Mouse (Mus musculus) neural tube, embryonic 14.5 days (tissue): Measurements from ENCODE around the gene Ccn5. TPM values are rescaled to one million over a fixed set of nuclear protein-coding genes. Genes with fewer than 3 reads are reported as not detected.
A peak's percentile ranks its signal among the peaks of the same experiment; 100 is the strongest.

ENCODE experiments used
- ATAC-seq: fragments of 200-750 bp; cut with Nextera tagmentation; 2 replicates; pipeline ENCODE4 v1.8.0; 2017; ENCODE audit warnings: low read depth, mild to moderate bottlenecking, moderate TSS enrichment, moderate library complexity
- H3K27ac ChIP-seq: fragments of 300-500 bp; sonication (generic); 2 replicates; pipeline ENCODE4 v1.5.1; 2014; ENCODE audit warnings: low read depth, mild to moderate bottlenecking, control low read depth, low read length, moderate library complexity, mixed read lengths
- H3K27me3 ChIP-seq: fragments of 300-500 bp; sonication (generic); 2 replicates; pipeline ENCODE4 v1.6.1; 2014; ENCODE audit warnings: low read length; ENCODE audit not compliant: control insufficient read depth, insufficient read depth
- H3K36me3 ChIP-seq: fragments of 300-500 bp; sonication (generic); 2 replicates; pipeline ENCODE4 v1.6.1; 2014; ENCODE audit warnings: low read length, mixed read lengths; ENCODE audit not compliant: control insufficient read depth, insufficient read depth
- H3K4me1 ChIP-seq: fragments of 300-500 bp; sonication (generic); 2 replicates; pipeline ENCODE4 v1.6.1; 2014; ENCODE audit warnings: low read length; ENCODE audit not compliant: control insufficient read depth, insufficient read depth
- H3K4me2 ChIP-seq: fragments of 300-500 bp; sonication (generic); 2 replicates; pipeline ENCODE4 v1.6.1; 2014; ENCODE audit warnings: mild to moderate bottlenecking, low read depth, low read length, control low read depth
- H3K4me3 ChIP-seq: fragments of 300-500 bp; sonication (generic); 2 replicates; pipeline ENCODE4 v1.5.1; 2014; ENCODE audit warnings: low read depth, low read length, control low read depth, mixed read lengths
- H3K9ac ChIP-seq: fragments of 300-500 bp; sonication (generic); replicated peaks from 2 replicates; pipeline ENCODE4 v1.6.1; 2014; ENCODE audit warnings: low read depth, mild to moderate bottlenecking, control low read depth, low read length, mixed read lengths
- H3K9me3 ChIP-seq: fragments of 300-500 bp; sonication (generic); 2 replicates; pipeline ENCODE4 v1.6.1; 2016; ENCODE audit warnings: low read length; ENCODE audit not compliant: control insufficient read depth
- WGBS: fragments of 180-500 bp; shearing (Covaris S2); extraction: QIAGEN DNeasy Blood & Tissue Kit; methylation state at CpG from one replicate; pipeline ENCODE4 v1.1.7; 2014; 5-methylcytosine and 5-hydroxymethylcytosine counted together
- polyA plus RNA-seq: library from polyadenylated mRNA; unstranded; fragments of >200 nt; fragmentation: Nextera tagmentation; extraction: Ambion mirVana; gene quantifications from 2 replicates; pipeline ENCODE4 v1.2.1, GENCODE M21; 2014

Ccn5 gene
- polyA plus RNA-seq, 1 experiment from 2014 or later: 0.19 TPM

- Histone ChIP-seq H3K4me1 (peaks cover 4% of the 10 kb centered on the region; the same call in 1 of the 2 replicates), H3K27me3 (no peaks in the 10 kb centered on the region), H3K27ac (no peak overlapping the region), H3K36me3 (no peaks in the 10 kb centered on the region), H3K9me3 (no peaks in the 10 kb centered on the region), H3K4me3 (no peak overlapping the region), H3K9ac (no peak overlapping the region), H3K4me2 (no peak overlapping the region)
- WGBS: 98% methylated on average over 5 of the region's 5 CpGs
- ATAC-seq: no peak
Observed at GRCm38 (mm10) chr2:163865311-163865710, 44.6 kb downstream of the Ccn5 start.

- no peak overlapping the region for H3K4me2 ChIP-seq
- 91% methylated on average over 9 of the region's 9 CpGs for WGBS
- peaks cover 4% of the 10 kb centered on the region; the same call in 1 of the 2 replicates for H3K4me1 ChIP-seq
- H3K9me3 ChIP-seq: no peaks in the 10 kb centered on the region
- no peaks in the 10 kb centered on the region for H3K27me3 ChIP-seq
- H3K4me3 ChIP-seq: no peak overlapping the region
- no peak for ATAC-seq
- no peak overlapping the region for H3K27ac ChIP-seq
- no peak overlapping the region for H3K9ac ChIP-seq
- no peaks in the 10 kb centered on the region for H3K36me3 ChIP-seq
Observed at GRCm38 (mm10) chr2:163866061-163866460, 45.4 kb downstream of the Ccn5 start.

- Histone ChIP-seq H3K4me2 (no peak overlapping the region), H3K9ac (no peak overlapping the region), H3K4me3 (no peak overlapping the region), H3K4me1 (peaks cover 4% of the 10 kb centered on the region; the same call in 1 of the 2 replicates), H3K27ac (no peak overlapping the region), H3K27me3 (no peaks in the 10 kb centered on the region), H3K36me3 (no peaks in the 10 kb centered on the region), H3K9me3 (no peaks in the 10 kb centered on the region)
- 37% methylated on average over 5 of the region's 5 CpGs for WGBS
- ATAC-seq: no peak
Observed at GRCm38 (mm10) chr2:163869783-163870182, 49.1 kb downstream of the Ccn5 start.

- Histone ChIP-seq H3K27me3 (no peaks in the 10 kb centered on the region), H3K36me3 (no peaks in the 10 kb centered on the region), H3K4me3 (no peak overlapping the region), H3K27ac (no peak overlapping the region), H3K9me3 (no peaks in the 10 kb centered on the region), H3K4me2 (no peak overlapping the region), H3K9ac (no peak overlapping the region), H3K4me1 (peaks cover 13% of the 10 kb centered on the region; the same call in 1 of the 2 replicates)
- WGBS: 84% methylated on average over 4 of the region's 4 CpGs
- ATAC-seq: no peak
Observed at GRCm38 (mm10) chr2:163871266-163871665, 50.6 kb downstream of the Ccn5 start.

GRCm38 (mm10) chr2:163871906-163872305 is 51.2 kb downstream of the Ccn5 start:
- H3K4me1 ChIP-seq: peaks cover 13% of the 10 kb centered on the region; the same call in 1 of the 2 replicates
- no peaks in the 10 kb centered on the region for H3K36me3 ChIP-seq
- ATAC-seq: no peak
- no peaks in the 10 kb centered on the region for H3K27me3 ChIP-seq
- WGBS: 68% methylated on average over 3 of the region's 3 CpGs
- no peak overlapping the region for H3K4me2 ChIP-seq
- H3K27ac ChIP-seq: no peak overlapping the region
- no peak overlapping the region for H3K4me3 ChIP-seq
- no peaks in the 10 kb centered on the region for H3K9me3 ChIP-seq
- no peak overlapping the region for H3K9ac ChIP-seq

GRCm38 (mm10) chr2:163874877-163875276 is 54.2 kb downstream of the Ccn5 start:
- Histone ChIP-seq H3K9ac (no peak overlapping the region), H3K27ac (no peak overlapping the region; the same call in 1 of the 2 replicates), H3K4me2 (no peak overlapping the region), H3K4me1 (peaks cover 13% of the 10 kb centered on the region; the same call in 1 of the 2 replicates), H3K27me3 (no peaks in the 10 kb centered on the region), H3K4me3 (no peak overlapping the region), H3K36me3 (no peaks in the 10 kb centered on the region), H3K9me3 (no peaks in the 10 kb centered on the region)
- ATAC-seq: 0 out of 2 replicates have a peak, but pooled peaks have one; percentile 22
- WGBS: 17% methylated on average over 5 of the region's 5 CpGs

- Histone ChIP-seq H3K9me3 (no peaks in the 10 kb centered on the region), H3K9ac (no peak overlapping the region)
- WGBS: 55% methylated on average over 7 of the region's 7 CpGs
Observed at GRCm38 (mm10) chr2:163875484-163875883, 54.8 kb downstream of the Ccn5 start.

GRCm38 (mm10) chr2:163876830-163877498 is 56.3 kb downstream of the Ccn5 start:
- 70% methylated on average over 14 of the region's 14 CpGs for WGBS
- H3K9me3 ChIP-seq: no peaks in the 10 kb centered on the region

More at GRCm38 (mm10) chr2:163875484-163875883, 54.8 kb downstream of the Ccn5 start:
- Histone ChIP-seq H3K27me3 (no peaks in the 10 kb centered on the region), H3K4me2 (no peak overlapping the region), H3K27ac (no peak overlapping the region; the same call in 1 of the 2 replicates), H3K36me3 (no peaks in the 10 kb centered on the region), H3K4me3 (no peak overlapping the region), H3K4me1 (peaks cover 9% of the 10 kb centered on the region; the same call in 1 of the 2 replicates)
- peak; percentile 82; the same call in 1 of the 2 replicates for ATAC-seq

GRCm38 (mm10) chr2:163880891-163881290 is 60.2 kb downstream of the Ccn5 start:
- 87% methylated on average over 6 of the region's 6 CpGs for WGBS
- Histone ChIP-seq H3K36me3 (no peaks in the 10 kb centered on the region), H3K4me2 (no peak overlapping the region), H3K9me3 (no peaks in the 10 kb centered on the region), H3K27ac (no peak overlapping the region), H3K9ac (no peak overlapping the region), H3K27me3 (no peaks in the 10 kb centered on the region), H3K4me3 (no peak overlapping the region), H3K4me1 (no peaks in the 10 kb centered on the region)
- ATAC-seq: no peak

More at GRCm38 (mm10) chr2:163876830-163877498, 56.3 kb downstream of the Ccn5 start:
- no peaks in the 10 kb centered on the region for H3K36me3 ChIP-seq
- no peak overlapping the region for H3K4me2 ChIP-seq
- H3K27ac ChIP-seq: no peak overlapping the region
- H3K4me3 ChIP-seq: no peak overlapping the region
- no peaks in the 10 kb centered on the region for H3K27me3 ChIP-seq
- no peak overlapping the region for H3K9ac ChIP-seq
- H3K4me1 ChIP-seq: peaks cover 9% of the 10 kb centered on the region; the same call in 1 of the 2 replicates
- ATAC-seq: no peak; the same call in 1 of the 2 replicates
